Mouse (Mus musculus) c-Kit-positive CD71-negative TER-119-negative erythroid progenitor cells, embryonic 14.5 days (primary cell): Measurements from ENCODE around the gene Cox7c.
"Not testable (repeated sequence)": the region's sequence is repeated elsewhere in the genome, so short reads cannot be mapped to it uniquely, and the experiment has no call there.

ENCODE experiments used
- DNase-seq: peaks from one replicate; pipeline ENCODE4 v3.0.0-alpha.2; 2013; ENCODE audit warnings: low read depth

Gene Cox7c

DNA sequence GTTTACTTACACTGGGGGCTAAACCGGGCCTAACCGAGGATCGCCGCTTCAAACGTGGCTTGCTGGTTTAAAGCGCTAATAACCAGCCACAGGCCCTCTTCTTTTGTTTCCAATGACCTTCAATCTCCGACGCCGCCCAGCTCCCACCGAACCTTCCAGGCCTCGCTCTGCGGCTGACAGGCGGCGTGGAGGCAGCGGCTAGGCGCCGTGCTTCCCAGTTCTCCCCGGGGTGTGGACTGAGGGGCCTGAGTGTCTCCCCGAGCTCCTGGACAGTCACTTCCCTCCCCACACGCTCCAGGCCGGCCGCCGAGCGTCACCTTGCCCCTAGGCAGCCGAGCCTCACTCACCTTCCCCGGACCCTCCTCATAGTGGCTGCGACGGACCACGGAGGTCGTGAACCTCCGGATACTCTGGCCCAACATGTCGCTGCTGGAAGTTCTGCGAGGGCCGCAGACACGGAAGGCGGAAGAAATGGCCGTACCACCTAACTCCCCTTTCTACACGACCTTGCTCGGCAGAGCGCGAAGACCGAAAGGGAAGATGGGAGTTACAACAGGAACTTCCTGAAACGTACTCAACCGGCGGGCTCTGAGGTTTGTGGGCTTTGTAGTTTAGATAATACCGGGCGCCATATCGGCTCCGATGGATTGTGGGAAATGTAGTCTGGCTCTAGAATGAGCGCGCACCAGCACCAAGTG, at the start of gene Cox7c:
Gene Cox7c, minus strand, starts transcription at position 651 of the 698 bp plus-strand sequence.
- peak; percentile 74 for DNase-seq

DNA sequence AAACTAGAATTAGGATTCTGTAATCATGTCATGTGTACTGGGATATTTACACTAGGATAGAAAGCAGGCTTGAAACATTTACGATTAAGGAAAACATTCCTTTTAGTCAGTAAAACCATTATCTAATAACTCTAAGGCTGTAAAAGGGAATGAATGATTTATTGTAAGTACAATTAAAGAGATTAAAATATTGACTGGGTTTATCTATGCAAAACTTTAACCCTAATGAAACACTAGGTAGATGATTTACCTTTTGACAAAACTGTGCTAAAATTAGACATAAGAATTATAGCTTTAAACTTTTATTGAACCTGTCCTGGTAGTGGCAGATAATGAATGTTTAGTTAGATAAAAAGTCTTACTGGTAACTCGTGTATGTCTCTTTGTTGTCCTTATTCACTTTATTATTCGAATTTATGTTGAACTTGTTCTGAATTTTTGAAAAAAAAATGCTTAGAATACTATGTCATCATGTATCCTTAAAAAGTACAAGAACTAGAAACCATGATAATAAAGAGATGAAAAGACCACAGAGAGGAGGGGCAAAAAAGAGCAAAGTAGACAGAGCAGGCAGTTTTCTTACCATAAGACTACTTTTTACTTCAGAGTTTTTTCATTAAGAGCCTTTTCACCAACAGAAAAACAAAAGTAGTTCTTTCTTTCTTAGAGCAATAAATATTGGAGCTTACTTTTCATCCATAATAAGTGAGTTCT, 21.5 kb upstream of the Cox7c start:
- DNase-seq = no peak

DNA sequence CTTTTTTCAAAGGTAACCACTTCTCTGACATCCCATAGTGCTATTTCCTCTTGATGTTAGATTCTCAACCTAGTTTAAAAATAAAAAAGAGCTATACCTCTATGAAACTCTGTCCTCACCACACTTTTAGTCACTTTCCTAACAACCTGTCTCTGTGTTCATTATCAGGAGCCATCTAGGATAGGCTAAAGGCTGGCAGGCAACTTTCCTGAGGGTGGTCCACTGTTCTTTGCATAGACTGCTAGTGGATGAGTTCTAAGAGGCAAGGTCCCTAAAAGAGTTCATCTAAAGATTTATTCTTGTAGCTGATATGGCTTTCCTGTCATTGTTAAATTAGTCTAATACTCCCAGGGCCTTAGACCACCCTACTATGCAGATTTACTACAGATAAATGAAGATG, 20.8 kb upstream of the Cox7c start:
- DNase-seq = no peak

DNA sequence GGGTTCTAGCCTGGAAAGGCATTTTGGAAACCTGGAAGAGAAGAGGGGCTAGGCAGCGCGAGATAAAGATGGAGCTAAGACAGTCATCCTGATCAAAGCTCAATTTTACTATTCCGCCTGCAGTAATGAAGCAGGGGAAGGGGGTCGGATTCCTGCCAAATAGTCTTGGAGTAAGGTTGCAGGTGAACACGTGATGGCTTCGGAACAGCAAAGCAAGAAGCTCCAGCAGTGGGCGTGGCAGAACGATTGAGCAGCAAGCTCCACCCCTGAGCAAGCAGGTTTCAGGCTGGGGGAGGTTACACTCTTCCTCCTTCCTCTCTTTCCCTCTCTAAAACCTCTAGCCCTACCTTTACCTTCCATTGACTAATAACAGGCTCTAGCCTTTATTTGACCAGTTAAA, 7.4 kb upstream of the Cox7c start:
- DNase-seq = not testable (repeated sequence)

DNA sequence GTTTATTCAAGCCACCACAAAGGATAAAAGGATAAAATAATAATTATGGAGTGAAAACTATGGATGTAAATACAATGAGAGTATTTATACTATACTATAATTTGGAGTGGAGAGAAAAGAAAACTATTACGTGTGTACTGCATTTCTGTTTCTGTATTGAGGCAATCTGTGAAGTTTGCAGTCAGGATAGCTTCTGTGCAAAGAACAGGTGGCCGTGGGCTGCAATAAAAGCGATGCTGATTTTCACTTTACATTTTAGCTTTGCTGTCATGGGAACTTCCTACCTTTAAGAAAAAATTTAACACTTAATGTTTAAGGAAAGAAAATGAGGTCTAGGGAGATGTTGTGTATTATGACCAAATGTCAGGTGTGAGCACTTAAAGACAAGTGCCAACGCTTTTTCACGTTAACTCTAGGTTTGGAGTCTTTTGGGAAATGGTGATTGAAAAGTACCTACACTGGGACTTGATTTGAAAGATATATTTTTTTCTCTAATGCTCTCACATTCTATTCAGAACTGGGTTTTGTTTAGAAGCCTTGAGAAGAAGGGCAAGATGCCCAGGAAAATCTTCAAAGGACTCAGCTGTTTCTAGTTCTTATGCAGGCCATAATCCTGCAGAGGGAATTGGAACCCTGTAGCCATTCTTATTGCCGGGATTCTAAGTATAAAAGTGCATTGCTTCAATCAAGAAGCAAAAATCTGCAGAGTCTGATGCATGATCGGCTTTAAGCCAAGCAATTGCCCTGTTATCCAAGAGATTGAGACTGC, 41.6 kb downstream of the Cox7c start:
- no peak for DNase-seq
